Mouse (Mus musculus) embryonic fibroblast, embryonic 13.5 days (primary cell): ENCODE measurements around the gene Ficd.

Source experiments
- CTCF ChIP-seq: IDR thresholded peaks from 2 replicates; pipeline ENCODE4 v1.5.1; 2011; ENCODE audit warnings: mild to moderate bottlenecking, control low read depth, low read length, moderate library complexity, borderline replicate concordance; ENCODE audit not compliant: insufficient read depth
- POLR2A ChIP-seq: IDR thresholded peaks from 2 replicates; pipeline ENCODE4 v1.6.1; 2011; ENCODE audit warnings: low read depth, mild to moderate bottlenecking, control low read depth, low read length, moderate library complexity

GRCm38 (mm10) chr5:113747629-113748028, 12.0 kb downstream of the Ficd start:
- TF ChIP-seq CTCF: peak; percentile 12; the same call in 1 of the 2 replicates
- TF ChIP-seq POLR2A: no peak
